Mouse (Mus musculus) bone marrow macrophage, adult 2 months (primary cell): ENCODE results near the gene Lima1. TPM values are rescaled to one million over a fixed set of nuclear protein-coding genes. Genes with fewer than 3 reads are reported as not detected.
"Not testable (repeated sequence)": the region's sequence is repeated elsewhere in the genome, so short reads cannot be mapped to it uniquely, and the experiment has no call there.

Experiments
- H3K27ac ChIP-seq: 2 replicates; pipeline ENCODE4 v1.5.1; 2012; ENCODE audit warnings: low read depth, low read length; ENCODE audit not compliant: insufficient read depth
- H3K4me1 ChIP-seq: 2 replicates; pipeline ENCODE4 v1.6.1; 2012; ENCODE audit warnings: low read length; ENCODE audit not compliant: control insufficient read depth, insufficient read depth
- H3K4me3 ChIP-seq: 2 replicates; pipeline ENCODE4 v1.5.1; 2012; ENCODE audit warnings: mild to moderate bottlenecking, low read length, moderate library complexity; ENCODE audit not compliant: insufficient read depth
- CTCF ChIP-seq: IDR thresholded peaks from 2 replicates; pipeline ENCODE4 v1.5.1; 2012; ENCODE audit warnings: low read depth, mild to moderate bottlenecking, low read length, moderate library complexity
- POLR2A ChIP-seq: IDR thresholded peaks from 2 replicates; pipeline ENCODE4 v1.6.1; 2012; ENCODE audit warnings: mild to moderate bottlenecking, low read depth, low read length, borderline replicate concordance
- polyA plus RNA-seq: library from polyadenylated mRNA; stranded (reverse); fragments of >200 nt; gene quantifications from 2 replicates; pipeline ENCODE4 v1.2.4, GENCODE M21; 2012; ENCODE audit not compliant: missing spikeins, insufficient read depth, insufficient read length

Gene Lima1
- polyA plus RNA-seq = 45.3 and 49.3 TPM in 2 replicates

GRCm38 (mm10) chr15:99875334-99875869 is at the start of gene Lima1:
Gene Lima1 (minus strand): TSS chr15:99875456.
- Histone ChIP-seq H3K4me1 (peaks cover 12% of the 10 kb centered on the region), H3K27ac (peak within 1 kb of the TSS; percentile 50), H3K4me3 (peak within 1 kb of the TSS; percentile 93)
- no peak for TF ChIP-seq CTCF
- TF ChIP-seq POLR2A = no peak

- no peak for TF ChIP-seq POLR2A
- TF ChIP-seq CTCF = no peak
- no peak overlapping the region for H3K27ac ChIP-seq
- no peak overlapping the region for H3K4me3 ChIP-seq
- peaks cover 2% of the 10 kb centered on the region; the same call in 1 of the 2 replicates for H3K4me1 ChIP-seq
Measured at GRCm38 (mm10) chr15:99919601-99920158, 44.4 kb upstream of the Lima1 start.

GRCm38 (mm10) chr15:99917264-99917663 is 42.0 kb upstream of the Lima1 start:
- Histone ChIP-seq H3K4me3 (no peak overlapping the region), H3K27ac (no peak overlapping the region), H3K4me1 (peaks cover 2% of the 10 kb centered on the region; the same call in 1 of the 2 replicates)
- no peak for TF ChIP-seq CTCF
- TF ChIP-seq POLR2A = no peak

GRCm38 (mm10) chr15:99914613-99915012 is 39.4 kb upstream of the Lima1 start:
- Histone ChIP-seq H3K4me1 (peaks cover 2% of the 10 kb centered on the region; the same call in 1 of the 2 replicates), H3K27ac (no peak overlapping the region), H3K4me3 (no peak overlapping the region)
- no peak for TF ChIP-seq POLR2A
- TF ChIP-seq CTCF = no peak; the same call in 1 of the 2 replicates

- no peak for TF ChIP-seq POLR2A
- TF ChIP-seq CTCF = no peak
Measured at GRCm38 (mm10) chr15:99911785-99912184, 36.5 kb upstream of the Lima1 start.

GRCm38 (mm10) chr15:99909339-99909996 is 34.2 kb upstream of the Lima1 start:
- H3K27ac ChIP-seq, H3K4me3 ChIP-seq: not testable (repeated sequence)
- TF ChIP-seq CTCF = peak; percentile 59
- peaks cover 28% of the 10 kb centered on the region for H3K4me1 ChIP-seq

More at GRCm38 (mm10) chr15:99911785-99912184, 36.5 kb upstream of the Lima1 start:
- Histone ChIP-seq H3K4me1 (peaks cover 17% of the 10 kb centered on the region), H3K27ac (no peak overlapping the region), H3K4me3 (no peak overlapping the region)

- Histone ChIP-seq H3K27ac (peak overlapping the region; percentile 55), H3K4me1 (peaks cover 29% of the 10 kb centered on the region), H3K4me3 (no peak overlapping the region)
- TF ChIP-seq POLR2A = no peak
- TF ChIP-seq CTCF = no peak
Measured at GRCm38 (mm10) chr15:99907514-99907913, 32.3 kb upstream of the Lima1 start.

GRCm38 (mm10) chr15:99907041-99907440 is 31.8 kb upstream of the Lima1 start:
- no peak overlapping the region for H3K4me3 ChIP-seq
- peak overlapping the region; percentile 55 for H3K27ac ChIP-seq
- H3K4me1 ChIP-seq = peaks cover 29% of the 10 kb centered on the region
- TF ChIP-seq CTCF (no peak), POLR2A (no peak)

- Histone ChIP-seq H3K4me1 (peaks cover 29% of the 10 kb centered on the region), H3K4me3 (no peak overlapping the region), H3K27ac (peak overlapping the region; percentile 42)
- TF ChIP-seq POLR2A = no peak
Measured at GRCm38 (mm10) chr15:99904841-99905240, 29.6 kb upstream of the Lima1 start.

GRCm38 (mm10) chr15:99904333-99904732 is 29.1 kb upstream of the Lima1 start:
- TF ChIP-seq CTCF = peak; percentile 41; the same call in 1 of the 2 replicates
- TF ChIP-seq POLR2A = no peak
- Histone ChIP-seq H3K27ac (peak overlapping the region; percentile 42), H3K4me3 (no peak overlapping the region), H3K4me1 (peaks cover 28% of the 10 kb centered on the region)

GRCm38 (mm10) chr15:99903227-99903626 is 28.0 kb upstream of the Lima1 start:
- no peak overlapping the region for H3K4me3 ChIP-seq
- H3K27ac ChIP-seq = no peak overlapping the region
- H3K4me1 ChIP-seq = peaks cover 29% of the 10 kb centered on the region
- TF ChIP-seq POLR2A (no peak), CTCF (no peak)
